Mouse (Mus musculus) limb, embryonic 15.5 days (tissue): ENCODE measurements around the gene Tcp11l1. TPM values are rescaled to one million over a fixed set of nuclear protein-coding genes. Genes with fewer than 3 reads are reported as not detected.

Experiments
- ATAC-seq: fragments of 200-750 bp; cut with Nextera tagmentation; 2 replicates; pipeline ENCODE4 v1.8.0; 2017; ENCODE audit warnings: low read depth, moderate TSS enrichment; ENCODE audit not compliant: insufficient number of reproducible peaks, low FRiP score, low TSS enrichment
- H3K27ac ChIP-seq: fragments of 300-500 bp; sonication (generic); 2 replicates; pipeline ENCODE4 v1.5.1; 2015; ENCODE audit warnings: moderate library complexity, mild to moderate bottlenecking, inconsistent platforms
- H3K27me3 ChIP-seq: fragments of 300-500 bp; sonication (generic); 2 replicates; pipeline ENCODE4 v1.6.1; 2015; ENCODE audit warnings: inconsistent platforms
- H3K36me3 ChIP-seq: fragments of 300-500 bp; sonication (generic); 2 replicates; pipeline ENCODE4 v1.6.1; 2015; ENCODE audit warnings: inconsistent platforms
- H3K4me1 ChIP-seq: fragments of 300-500 bp; sonication (generic); 2 replicates; pipeline ENCODE4 v1.6.1; 2015; ENCODE audit warnings: inconsistent platforms
- H3K4me2 ChIP-seq: fragments of 300-500 bp; sonication (generic); 2 replicates; pipeline ENCODE4 v1.6.1; 2015; ENCODE audit warnings: mild to moderate bottlenecking, inconsistent platforms
- H3K4me3 ChIP-seq: fragments of 300-500 bp; sonication (generic); 2 replicates; pipeline ENCODE4 v1.5.1; 2015; ENCODE audit warnings: mild to moderate bottlenecking, inconsistent platforms
- H3K9ac ChIP-seq: fragments of 300-500 bp; sonication (generic); 2 replicates; pipeline ENCODE4 v1.6.1; 2015; ENCODE audit warnings: inconsistent platforms
- H3K9me3 ChIP-seq: fragments of 300-500 bp; sonication (generic); 2 replicates; pipeline ENCODE4 v1.6.1; 2016; ENCODE audit warnings: inconsistent platforms
- WGBS: fragments of 180-500 bp; shearing (Covaris S2); methylation state at CpG from one replicate; pipeline ENCODE4 v1.1.7; 2015; 5-methylcytosine and 5-hydroxymethylcytosine counted together
- polyA plus RNA-seq: library from polyadenylated mRNA; unstranded; fragments of >200 nt; fragmentation: Nextera tagmentation; extraction: Ambion mirVana; gene quantifications from 2 replicates; pipeline ENCODE4 v1.2.1, GENCODE M21; 2015

The Tcp11l1 gene
- polyA plus RNA-seq, 1 experiment from 2014 or later: 35.3 TPM

DNA sequence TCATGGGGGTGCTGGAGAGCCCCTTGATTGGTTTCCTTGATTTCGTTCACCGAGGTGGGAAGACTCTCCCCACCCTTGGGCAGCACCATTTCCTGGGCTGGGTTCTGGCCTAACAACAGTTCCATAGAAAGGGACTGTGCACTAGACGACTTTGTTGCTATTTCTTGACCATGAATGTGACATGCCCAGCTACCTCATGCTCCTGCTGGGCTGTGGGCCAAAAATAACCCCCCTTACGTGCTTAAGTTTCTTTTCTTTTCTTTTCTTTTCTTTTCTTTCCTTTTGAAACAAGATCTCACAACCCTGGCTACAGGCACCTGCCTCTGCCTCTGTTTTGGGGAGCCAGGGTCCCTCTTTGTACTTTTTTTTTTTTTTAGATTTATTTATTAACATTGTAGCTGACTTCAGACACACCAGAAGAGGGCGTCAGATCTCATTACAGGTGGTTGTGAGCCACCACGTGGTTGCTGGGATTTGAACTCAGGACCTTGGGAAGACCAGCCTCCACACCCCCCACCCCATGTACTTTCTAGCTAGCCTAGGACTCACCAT, 2.1 kb downstream of the Tcp11l1 start:
- no peak overlapping the region for H3K9ac ChIP-seq
- 56% methylated on average over 6 of the region's 6 CpGs for WGBS
- H3K4me3 ChIP-seq: no peak overlapping the region
- peaks cover 7% of the 10 kb centered on the region; the same call in 1 of the 2 replicates for H3K27me3 ChIP-seq
- H3K9me3 ChIP-seq: no peaks in the 10 kb centered on the region
- H3K36me3 ChIP-seq: no peaks in the 10 kb centered on the region
- H3K4me2 ChIP-seq: no peak overlapping the region
- H3K27ac ChIP-seq: no peak overlapping the region
- H3K4me1 ChIP-seq: peaks cover 34% of the 10 kb centered on the region; the same call in 1 of the 2 replicates
- ATAC-seq: no peak

DNA sequence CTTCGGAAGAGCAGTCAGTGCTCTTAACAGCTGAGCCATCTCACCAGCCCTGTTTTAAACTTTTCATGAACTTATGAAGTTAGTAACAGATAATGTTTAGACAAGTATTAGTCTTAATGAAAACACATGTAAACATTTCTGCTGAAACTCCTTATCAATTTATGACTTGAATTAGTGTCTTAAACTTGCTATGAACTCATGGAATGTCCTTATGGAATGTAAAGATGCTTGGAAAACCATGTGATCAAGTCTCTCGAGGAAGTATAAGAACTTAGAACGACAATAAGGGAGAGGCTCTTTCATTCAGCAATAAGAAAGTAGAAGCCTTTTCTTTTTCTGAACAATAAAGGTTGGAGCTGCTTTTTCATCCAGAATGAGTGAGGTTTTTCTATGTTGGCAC, 7.6 kb downstream of the Tcp11l1 start:
- 75% methylated on average over 3 of the region's 3 CpGs for WGBS
- 0 out of 2 replicates have a peak, but pooled peaks cover 10% of the 10 kb centered on the region for H3K4me1 ChIP-seq
- ATAC-seq: no peak
- H3K9me3 ChIP-seq: no peaks in the 10 kb centered on the region
- no peak overlapping the region for H3K27ac ChIP-seq
- no peak overlapping the region for H3K9ac ChIP-seq
- no peaks in the 10 kb centered on the region for H3K27me3 ChIP-seq
- H3K4me2 ChIP-seq: no peak overlapping the region
- no peak overlapping the region for H3K4me3 ChIP-seq
- no peaks in the 10 kb centered on the region for H3K36me3 ChIP-seq

DNA sequence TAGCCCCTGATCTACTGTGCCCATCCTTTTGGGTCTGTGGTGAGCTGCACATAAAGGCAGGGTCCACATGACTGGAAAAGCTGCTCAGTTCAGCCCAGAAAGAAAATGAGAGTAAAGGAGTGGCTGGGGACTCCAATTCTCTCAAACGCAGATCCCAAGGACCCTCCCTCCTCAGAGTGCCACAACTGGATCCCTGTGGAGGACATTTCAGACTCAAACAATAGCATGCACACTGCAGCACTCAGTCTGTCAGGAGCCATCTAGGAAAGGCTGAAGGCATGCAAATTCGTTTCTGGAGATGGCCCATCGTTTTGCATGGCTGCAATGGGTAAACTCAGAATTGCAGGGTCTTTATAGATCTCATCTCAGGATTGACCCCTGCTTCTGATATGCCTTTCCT, 8.8 kb downstream of the Tcp11l1 start:
- ATAC-seq: no peak
- Histone ChIP-seq H3K4me2 (no peak overlapping the region), H3K27me3 (no peaks in the 10 kb centered on the region), H3K36me3 (no peaks in the 10 kb centered on the region), H3K9me3 (no peaks in the 10 kb centered on the region), H3K9ac (no peak overlapping the region), H3K27ac (no peak overlapping the region), H3K4me3 (no peak overlapping the region), H3K4me1 (0 out of 2 replicates have a peak, but pooled peaks cover 10% of the 10 kb centered on the region)
- 82% methylated on average over 3 of the region's 3 CpGs for WGBS

DNA sequence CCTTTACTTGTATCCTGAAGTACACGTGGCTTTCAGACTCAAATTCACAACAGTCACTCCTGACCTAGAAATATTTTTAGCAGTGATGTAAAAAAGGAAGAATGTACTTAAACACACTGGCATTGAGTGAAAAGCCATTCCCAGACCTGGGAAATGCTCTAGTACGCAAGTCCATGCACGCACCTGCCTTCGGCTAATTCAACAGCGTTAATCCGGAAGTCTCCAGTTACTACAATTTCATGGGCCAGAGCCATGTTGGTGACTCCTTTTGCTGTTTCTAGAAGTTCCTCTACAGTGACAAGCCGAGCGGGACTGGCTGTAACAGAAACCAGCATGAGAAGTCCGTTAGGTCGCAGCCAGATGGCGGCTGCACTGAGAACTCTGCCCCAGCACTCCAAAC, 12.3 kb downstream of the Tcp11l1 start:
- Histone ChIP-seq H3K36me3 (peaks cover 4% of the 10 kb centered on the region; the same call in 1 of the 2 replicates), H3K4me2 (no peak overlapping the region), H3K27ac (no peak overlapping the region), H3K4me1 (no peaks in the 10 kb centered on the region), H3K4me3 (no peak overlapping the region), H3K9me3 (no peaks in the 10 kb centered on the region), H3K9ac (no peak overlapping the region), H3K27me3 (no peaks in the 10 kb centered on the region)
- WGBS: 50% methylated on average over 11 of the region's 11 CpGs
- no peak for ATAC-seq

DNA sequence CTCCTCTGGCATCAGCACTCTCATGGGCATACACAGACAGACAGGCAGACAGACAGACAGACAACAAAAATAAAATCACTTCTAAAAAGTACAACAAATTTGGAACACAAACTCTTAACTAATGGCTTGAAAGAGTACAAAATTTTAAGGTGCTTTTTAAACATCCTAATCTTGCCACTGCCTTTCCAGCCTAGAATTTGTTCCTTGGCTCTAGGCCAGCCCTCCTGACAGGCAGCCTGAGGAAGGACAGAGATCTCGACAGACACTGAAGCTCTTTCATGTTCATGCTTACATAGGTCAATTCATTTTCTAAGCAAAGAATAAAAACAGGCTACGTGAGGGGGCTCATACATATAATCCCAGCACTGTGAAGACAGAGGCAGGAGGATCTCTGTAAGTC, 19.4 kb downstream of the Tcp11l1 start:
- no peak for ATAC-seq
- WGBS: 61% methylated on average over 2 of the region's 2 CpGs
- Histone ChIP-seq H3K4me2 (no peak overlapping the region), H3K27me3 (no peaks in the 10 kb centered on the region), H3K4me3 (no peak overlapping the region), H3K4me1 (no peaks in the 10 kb centered on the region), H3K36me3 (peaks cover 8% of the 10 kb centered on the region; the same call in 1 of the 2 replicates), H3K9me3 (no peaks in the 10 kb centered on the region), H3K9ac (no peak overlapping the region), H3K27ac (no peak overlapping the region)

DNA sequence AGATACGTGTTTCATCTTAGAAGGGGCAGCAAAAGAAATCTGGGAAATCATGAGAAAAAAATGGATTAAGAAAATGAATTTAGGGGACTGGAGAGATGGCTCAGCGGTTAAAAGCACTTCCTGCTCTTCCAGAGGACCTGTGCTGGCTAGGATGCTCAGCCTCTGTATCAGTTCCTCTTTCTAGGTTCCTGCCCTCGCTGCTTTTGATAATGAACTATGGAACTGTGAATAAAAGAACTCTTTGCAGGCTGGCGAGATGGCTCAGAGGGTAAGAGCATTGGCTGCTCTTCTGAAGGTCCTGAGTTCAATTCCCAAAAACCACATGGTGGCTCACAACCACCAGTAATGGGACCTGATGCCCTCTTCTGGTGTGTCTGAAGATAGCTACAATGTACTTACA, 21.2 kb downstream of the Tcp11l1 start:
- ATAC-seq: no peak
- Histone ChIP-seq H3K4me1 (no peaks in the 10 kb centered on the region), H3K27ac (no peak overlapping the region), H3K4me3 (no peak overlapping the region), H3K36me3 (0 out of 2 replicates have a peak, but pooled peaks cover 4% of the 10 kb centered on the region), H3K4me2 (no peak overlapping the region), H3K9ac (no peak overlapping the region), H3K27me3 (no peaks in the 10 kb centered on the region), H3K9me3 (no peaks in the 10 kb centered on the region)
- WGBS: 83% methylated on average over 4 of the region's 4 CpGs

DNA sequence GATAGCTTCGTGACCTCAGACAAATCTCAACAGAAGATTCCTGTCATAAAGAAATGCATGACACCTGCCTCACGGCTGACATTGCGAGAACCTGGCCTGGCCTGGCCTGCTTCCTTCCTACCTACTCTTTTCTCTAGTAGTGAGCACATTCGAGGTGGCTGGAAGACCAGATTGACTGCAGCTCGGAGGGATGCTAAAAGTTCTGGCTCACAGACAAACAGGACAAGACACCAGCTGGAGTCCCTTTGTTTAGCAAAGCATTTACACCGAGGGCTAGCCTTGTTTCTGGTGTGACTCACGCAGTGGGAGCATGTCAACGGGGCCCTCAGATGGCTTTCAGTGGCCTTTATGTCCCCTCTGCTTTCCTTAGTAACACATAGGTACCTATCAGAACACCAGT, 23.2 kb downstream of the Tcp11l1 start:
- ATAC-seq: no peak
- Histone ChIP-seq H3K9me3 (no peaks in the 10 kb centered on the region), H3K27me3 (no peaks in the 10 kb centered on the region), H3K4me3 (no peak overlapping the region), H3K36me3 (peaks cover 8% of the 10 kb centered on the region), H3K27ac (no peak overlapping the region), H3K4me1 (peaks cover 2% of the 10 kb centered on the region; the same call in 1 of the 2 replicates), H3K4me2 (no peak overlapping the region), H3K9ac (no peak overlapping the region)
- 82% methylated on average over 8 of the region's 8 CpGs for WGBS

DNA sequence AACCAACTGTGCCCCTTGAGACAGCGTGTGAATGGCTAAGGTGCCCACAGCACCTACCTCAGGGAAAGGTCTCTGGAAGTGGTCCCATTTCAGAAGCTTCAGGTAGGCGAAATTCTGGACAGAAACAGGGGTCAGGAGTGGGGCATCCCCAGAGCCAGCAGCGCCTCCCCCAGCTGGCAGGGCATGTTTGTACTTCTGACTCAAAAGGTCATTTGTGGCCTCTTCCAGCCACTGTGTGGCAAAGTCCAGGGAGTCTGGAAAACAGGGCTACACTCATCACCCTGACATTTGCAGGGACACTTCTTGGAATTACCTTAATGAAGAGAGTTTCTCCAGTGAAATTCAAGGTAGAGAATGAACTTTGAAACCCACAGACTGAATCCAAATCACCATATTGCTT, 23.6 kb downstream of the Tcp11l1 start:
- no peak for ATAC-seq
- H3K36me3 ChIP-seq: peaks cover 12% of the 10 kb centered on the region
- H3K27me3 ChIP-seq: no peaks in the 10 kb centered on the region
- no peaks in the 10 kb centered on the region for H3K9me3 ChIP-seq
- H3K27ac ChIP-seq: no peak overlapping the region
- WGBS: 79% methylated on average over 3 of the region's 3 CpGs
- H3K4me1 ChIP-seq: peaks cover 2% of the 10 kb centered on the region; the same call in 1 of the 2 replicates
- no peak overlapping the region for H3K9ac ChIP-seq
- no peak overlapping the region for H3K4me2 ChIP-seq
- H3K4me3 ChIP-seq: no peak overlapping the region

DNA sequence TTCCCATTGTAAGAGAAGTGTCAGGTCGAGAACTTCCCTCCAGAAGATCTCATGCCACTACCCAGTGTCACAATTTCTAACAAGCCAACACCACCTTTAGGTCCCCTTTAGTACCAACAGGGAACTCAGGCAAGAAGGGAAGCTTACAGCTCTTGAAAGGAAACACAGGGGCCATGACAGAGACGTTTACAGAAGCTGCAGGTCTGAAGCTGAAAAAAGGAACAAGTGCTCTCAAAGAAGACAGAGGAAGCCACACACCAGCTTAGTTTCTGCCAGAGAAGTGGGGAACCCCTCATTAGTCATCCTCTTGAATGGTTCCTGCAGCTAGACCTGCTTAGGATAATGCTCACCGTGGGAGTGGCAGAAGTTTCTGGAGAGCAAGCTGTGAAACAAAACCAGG, 24.7 kb downstream of the Tcp11l1 start:
- Histone ChIP-seq H3K4me1 (peaks cover 2% of the 10 kb centered on the region; the same call in 1 of the 2 replicates), H3K9me3 (no peaks in the 10 kb centered on the region), H3K27ac (no peak overlapping the region), H3K9ac (no peak overlapping the region), H3K4me2 (no peak overlapping the region), H3K27me3 (no peaks in the 10 kb centered on the region), H3K36me3 (peaks cover 21% of the 10 kb centered on the region), H3K4me3 (no peak overlapping the region)
- no peak for ATAC-seq
- 67% methylated on average over 3 of the region's 3 CpGs for WGBS

DNA sequence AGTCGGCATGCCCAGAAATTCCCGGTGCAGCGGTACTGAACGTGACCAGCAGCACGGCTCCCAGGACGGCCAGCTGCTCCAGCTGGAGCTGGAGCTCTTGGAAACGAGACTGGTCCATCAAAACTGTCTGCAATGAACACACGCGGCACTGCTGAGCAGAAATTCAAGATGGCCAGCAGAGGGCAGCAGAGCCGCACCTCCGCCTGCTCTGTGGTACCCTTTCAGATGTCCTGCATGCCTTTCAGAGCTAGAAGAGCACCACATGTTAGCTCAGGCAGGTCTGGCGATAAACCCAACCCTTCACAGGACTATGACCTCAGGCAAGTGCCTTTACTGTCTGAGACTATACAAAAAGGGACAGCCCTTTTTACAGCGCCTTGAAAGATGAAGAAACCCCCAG, 26.6 kb downstream of the Tcp11l1 start:
- ATAC-seq: peak; percentile 57; the same call in 1 of the 2 replicates
- 6% methylated on average over 13 of the region's 13 CpGs for WGBS
- H3K27ac ChIP-seq: no peak overlapping the region

DNA sequence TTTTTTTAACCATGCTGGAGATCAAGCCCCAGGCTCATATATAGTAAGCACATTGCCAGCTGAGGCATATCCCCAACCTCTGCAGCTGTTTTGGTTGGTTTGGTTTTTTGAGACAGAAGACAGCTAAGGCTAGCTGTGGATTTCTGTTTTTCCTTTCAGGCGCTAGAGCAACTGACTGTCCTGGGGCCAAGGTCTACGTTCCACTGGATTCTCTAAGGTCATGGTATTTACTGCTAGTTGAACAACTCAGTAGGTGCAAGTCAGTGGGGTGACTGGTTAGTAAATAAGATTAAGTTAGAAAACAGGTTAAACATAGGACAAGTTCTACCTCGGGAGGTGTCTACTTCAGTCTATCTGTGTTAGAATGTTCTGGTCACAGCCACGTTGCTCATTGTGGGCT, 27.2 kb downstream of the Tcp11l1 start:
- Histone ChIP-seq H3K27ac (no peak overlapping the region), H3K4me1 (peaks cover 2% of the 10 kb centered on the region; the same call in 1 of the 2 replicates), H3K36me3 (peaks cover 37% of the 10 kb centered on the region), H3K4me3 (no peak overlapping the region), H3K9me3 (no peaks in the 10 kb centered on the region), H3K9ac (no peak overlapping the region), H3K27me3 (no peaks in the 10 kb centered on the region), H3K4me2 (no peak overlapping the region)
- no peak for ATAC-seq
- WGBS: 85% methylated on average over 4 of the region's 4 CpGs

More for the DNA sequence above, 26.6 kb downstream of the Tcp11l1 start:
- peaks cover 2% of the 10 kb centered on the region; the same call in 1 of the 2 replicates for H3K4me1 ChIP-seq
- no peak overlapping the region for H3K4me2 ChIP-seq
- no peaks in the 10 kb centered on the region for H3K9me3 ChIP-seq
- no peaks in the 10 kb centered on the region for H3K27me3 ChIP-seq
- no peak overlapping the region for H3K4me3 ChIP-seq
- peaks cover 37% of the 10 kb centered on the region for H3K36me3 ChIP-seq
- no peak overlapping the region for H3K9ac ChIP-seq

DNA sequence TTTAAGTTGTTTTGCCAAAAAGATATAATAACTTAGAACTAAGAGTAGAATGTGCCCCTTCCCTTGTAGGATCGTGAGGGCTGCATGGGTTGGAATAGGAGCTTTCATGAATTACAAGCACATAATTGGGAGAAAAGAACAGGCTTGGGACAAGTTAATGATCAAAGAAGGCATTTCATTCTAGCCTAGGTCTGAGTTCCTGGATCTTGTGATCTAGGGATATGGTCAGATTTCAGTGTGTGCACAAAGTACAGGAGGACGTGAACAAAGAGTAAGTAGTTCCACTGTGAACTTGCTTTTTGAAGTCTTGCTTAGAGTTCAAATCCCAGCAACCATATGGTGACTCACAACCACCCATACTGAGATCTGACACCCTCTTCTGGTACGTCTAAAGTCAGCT, 34.6 kb downstream of the Tcp11l1 start:
- Histone ChIP-seq H3K4me2 (no peak overlapping the region), H3K9ac (no peak overlapping the region), H3K36me3 (peaks cover 16% of the 10 kb centered on the region; the same call in 1 of the 2 replicates), H3K27me3 (no peaks in the 10 kb centered on the region), H3K4me1 (no peaks in the 10 kb centered on the region), H3K9me3 (no peaks in the 10 kb centered on the region), H3K4me3 (no peak overlapping the region), H3K27ac (no peak overlapping the region)
- no peak for ATAC-seq
- 66% methylated on average over 3 of the region's 3 CpGs for WGBS

DNA sequence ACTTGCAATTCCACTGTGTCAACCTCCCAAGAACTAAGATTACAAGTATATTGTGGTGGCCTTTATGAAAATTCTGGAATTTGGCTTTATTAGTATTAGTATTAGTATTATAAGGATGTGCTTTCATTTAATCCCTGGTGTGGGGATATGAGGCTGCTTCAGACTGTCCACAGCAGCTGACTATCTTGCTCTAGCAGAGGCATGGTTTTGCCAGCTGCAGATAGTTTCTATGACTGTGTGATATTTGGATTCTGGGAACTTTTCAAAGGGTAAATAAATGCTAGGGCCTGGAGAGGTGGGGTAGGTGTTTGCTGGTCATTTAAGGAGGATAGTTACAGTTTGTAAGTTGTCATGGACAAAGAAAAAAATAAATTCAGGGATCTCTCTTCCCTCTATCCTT, 40.2 kb downstream of the Tcp11l1 start:
- Histone ChIP-seq H3K9me3 (no peaks in the 10 kb centered on the region), H3K27me3 (no peaks in the 10 kb centered on the region), H3K4me3 (no peak overlapping the region), H3K9ac (no peak overlapping the region), H3K27ac (no peak overlapping the region), H3K4me2 (no peak overlapping the region), H3K36me3 (peaks cover 6% of the 10 kb centered on the region; the same call in 1 of the 2 replicates), H3K4me1 (no peaks in the 10 kb centered on the region)
- ATAC-seq: no peak
